Mouse (Mus musculus) heart, embryonic 16.5 days (tissue): ENCODE data around the gene Acta1. TPM values are rescaled to one million over a fixed set of nuclear protein-coding genes. Genes with fewer than 3 reads are reported as not detected.

Experiments used
- ATAC-seq: fragments of 200-750 bp; cut with Nextera tagmentation; replicated peaks from 2 replicates; pipeline ENCODE4 v1.8.0; 2017; ENCODE audit warnings: moderate number of reproducible peaks; ENCODE audit not compliant: insufficient read depth, low FRiP score; ENCODE audit errors: extremely low read depth
- H3K27ac ChIP-seq: fragments of 300-500 bp; sonication (generic); 2 replicates; pipeline ENCODE4 v1.5.1; 2014; ENCODE audit warnings: mild to moderate bottlenecking, low read length, control low read depth, moderate library complexity
- H3K27me3 ChIP-seq: fragments of 300-500 bp; sonication (generic); 2 replicates; pipeline ENCODE4 v1.6.1; 2014; ENCODE audit warnings: low read length, mixed read lengths; ENCODE audit not compliant: control insufficient read depth, insufficient read depth
- H3K36me3 ChIP-seq: fragments of 300-500 bp; sonication (generic); 2 replicates; pipeline ENCODE4 v1.6.1; 2014; ENCODE audit not compliant: control insufficient read depth, insufficient read depth
- H3K4me1 ChIP-seq: fragments of 300-500 bp; sonication (generic); 2 replicates; pipeline ENCODE4 v1.6.1; 2014; ENCODE audit warnings: low read length, mixed read lengths; ENCODE audit not compliant: control insufficient read depth, insufficient read depth
- H3K4me2 ChIP-seq: fragments of 300-500 bp; sonication (generic); 2 replicates; pipeline ENCODE4 v1.6.1; 2014; ENCODE audit warnings: low read depth, mild to moderate bottlenecking, control low read depth, low read length
- H3K4me3 ChIP-seq: fragments of 300-500 bp; sonication (generic); 2 replicates; pipeline ENCODE4 v1.5.1; 2014; ENCODE audit warnings: mild to moderate bottlenecking, control low read depth, low read length
- H3K9ac ChIP-seq: fragments of 300-500 bp; sonication (generic); 2 replicates; pipeline ENCODE4 v1.6.1; 2014; ENCODE audit warnings: low read length, control low read depth
- H3K9me3 ChIP-seq: fragments of 300-500 bp; sonication (generic); replicated peaks from 2 replicates; pipeline ENCODE4 v1.6.1; 2016; ENCODE audit warnings: low read length; ENCODE audit not compliant: control insufficient read depth
- WGBS: fragments of 180-500 bp; shearing (Covaris S2); extraction: QIAGEN DNeasy Blood & Tissue Kit; methylation state at CpG from one replicate; pipeline ENCODE4 v1.1.7; 2014; 5-methylcytosine and 5-hydroxymethylcytosine counted together
- polyA plus RNA-seq: library from polyadenylated mRNA; unstranded; fragments of >200 nt; fragmentation: Nextera tagmentation; extraction: Ambion mirVana; gene quantifications from 2 replicates; pipeline ENCODE4 v1.2.1, GENCODE M21; 2015

The Acta1 gene
- polyA plus RNA-seq, 1 experiment from 2014 or later = 247 TPM

- Histone ChIP-seq H3K4me2 (no peak overlapping the region), H3K4me3 (no peak overlapping the region), H3K27ac (no peak overlapping the region), H3K9me3 (no peaks in the 10 kb centered on the region), H3K4me1 (no peaks in the 10 kb centered on the region), H3K27me3 (peaks cover 24% of the 10 kb centered on the region), H3K36me3 (peaks cover 15% of the 10 kb centered on the region), H3K9ac (no peak overlapping the region)
- ATAC-seq = no peak
- WGBS = 82% methylated on average over 5 of the region's 5 CpGs
These were observed 4.0 kb upstream of the Acta1 start for GRCm38 (mm10) chr8:123898576-123898975.

- Histone ChIP-seq H3K9ac (no peak overlapping the region), H3K9me3 (no peaks in the 10 kb centered on the region), H3K4me2 (no peak overlapping the region), H3K4me1 (no peaks in the 10 kb centered on the region), H3K4me3 (no peak overlapping the region), H3K27me3 (peaks cover 42% of the 10 kb centered on the region), H3K36me3 (peaks cover 4% of the 10 kb centered on the region), H3K27ac (no peak overlapping the region)
- WGBS = 54% methylated on average over 10 of the region's 10 CpGs
- ATAC-seq = no peak
These were observed 2.2 kb upstream of the Acta1 start for GRCm38 (mm10) chr8:123896774-123897173.

DNA sequence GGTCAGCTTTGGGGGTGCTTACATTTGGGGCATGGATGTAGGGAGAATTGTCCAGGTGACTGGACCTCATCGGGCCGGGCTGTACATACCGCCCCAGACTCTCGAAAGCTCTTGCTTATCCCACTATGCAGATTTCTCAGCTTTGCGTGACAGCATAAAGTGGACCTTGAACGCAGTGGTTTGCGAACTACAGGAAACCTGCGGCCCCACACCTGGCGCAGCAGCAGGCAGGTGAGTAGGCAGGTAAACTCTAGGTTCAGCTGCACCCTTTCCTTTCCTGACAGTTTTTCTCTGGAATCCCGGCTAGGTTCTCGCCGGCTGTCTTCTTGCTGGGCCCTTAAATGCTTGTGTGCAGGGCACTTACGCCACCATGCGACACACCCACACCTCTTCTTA, 1.8 kb upstream of the Acta1 start:
- Histone ChIP-seq H3K36me3 (peaks cover 3% of the 10 kb centered on the region; the same call in 1 of the 2 replicates), H3K4me2 (no peak overlapping the region), H3K4me1 (no peaks in the 10 kb centered on the region), H3K27ac (no peak overlapping the region), H3K9ac (no peak overlapping the region), H3K4me3 (no peak overlapping the region), H3K27me3 (peaks cover 45% of the 10 kb centered on the region), H3K9me3 (no peaks in the 10 kb centered on the region)
- no peak for ATAC-seq
- 56% methylated on average over 14 of the region's 14 CpGs for WGBS

DNA sequence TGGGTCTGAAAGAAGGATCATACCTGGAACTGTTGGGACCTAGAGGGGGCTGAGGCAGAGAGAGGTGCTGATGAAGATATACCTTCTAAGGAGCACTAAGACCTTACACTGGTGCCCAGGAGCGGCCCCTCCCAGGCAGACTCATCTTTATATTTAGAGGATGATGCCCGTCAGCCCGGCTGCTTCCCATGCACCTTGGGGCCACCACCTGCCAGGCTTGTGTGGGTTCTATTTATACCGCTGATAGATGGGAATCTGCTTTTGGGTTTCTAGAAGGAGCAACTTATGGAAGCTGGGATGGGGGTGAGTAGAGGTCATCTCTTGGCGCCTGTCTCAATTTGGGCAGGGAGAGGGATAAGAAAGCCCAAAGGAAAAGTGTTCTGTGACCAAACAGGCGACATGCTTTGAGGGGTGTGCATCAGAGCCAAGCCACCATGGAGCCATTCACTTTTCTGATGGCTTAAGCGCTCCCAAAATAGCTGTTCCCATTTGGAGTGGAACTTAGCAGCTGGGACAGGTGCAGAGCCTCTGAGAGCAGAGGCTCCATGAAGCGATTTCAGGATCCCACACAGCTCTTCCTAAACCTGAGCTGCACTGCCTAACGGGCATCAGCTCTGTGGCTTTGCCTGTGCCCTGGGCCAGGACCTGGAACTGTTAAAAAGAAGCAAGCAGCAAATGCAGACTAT, 1.3 kb upstream of the Acta1 start:
- Histone ChIP-seq H3K9ac (no peak overlapping the region), H3K4me2 (no peak overlapping the region), H3K9me3 (no peaks in the 10 kb centered on the region), H3K27me3 (peaks cover 49% of the 10 kb centered on the region), H3K4me3 (no peak overlapping the region), H3K27ac (no peak overlapping the region), H3K36me3 (peaks cover 1% of the 10 kb centered on the region; the same call in 1 of the 2 replicates), H3K4me1 (no peaks in the 10 kb centered on the region)
- 56% methylated on average over 9 of the region's 9 CpGs for WGBS
- no peak for ATAC-seq

DNA sequence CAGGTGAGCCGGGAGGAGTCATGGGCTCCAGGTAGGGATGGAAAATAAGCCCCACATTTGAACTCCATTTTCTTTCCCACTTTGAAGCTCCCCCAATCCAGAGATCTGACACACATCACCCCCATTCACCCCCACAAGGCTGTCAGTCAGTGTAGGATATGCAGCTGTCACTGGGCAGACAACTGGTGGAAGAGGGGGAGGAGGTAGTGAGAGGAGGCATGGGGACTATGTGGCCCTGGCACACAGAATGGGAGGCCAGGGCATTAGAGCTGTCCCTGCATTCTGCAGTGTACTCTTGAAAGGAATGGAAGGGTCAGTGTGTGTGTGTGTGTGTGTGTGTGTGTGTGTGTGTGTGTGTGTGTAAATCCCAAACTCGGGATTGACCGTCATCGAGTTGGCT, 679 bp upstream of the Acta1 start:
- no peaks in the 10 kb centered on the region for H3K4me1 ChIP-seq
- WGBS = 66% methylated on average over 4 of the region's 4 CpGs
- H3K9me3 ChIP-seq = no peaks in the 10 kb centered on the region
- no peak overlapping the region for H3K4me2 ChIP-seq
- ATAC-seq = no peak
- H3K27ac ChIP-seq = no peak overlapping the region
- H3K4me3 ChIP-seq = no peak overlapping the region
- peaks cover 53% of the 10 kb centered on the region for H3K27me3 ChIP-seq
- H3K36me3 ChIP-seq = no peaks in the 10 kb centered on the region
- H3K9ac ChIP-seq = no peak overlapping the region

DNA sequence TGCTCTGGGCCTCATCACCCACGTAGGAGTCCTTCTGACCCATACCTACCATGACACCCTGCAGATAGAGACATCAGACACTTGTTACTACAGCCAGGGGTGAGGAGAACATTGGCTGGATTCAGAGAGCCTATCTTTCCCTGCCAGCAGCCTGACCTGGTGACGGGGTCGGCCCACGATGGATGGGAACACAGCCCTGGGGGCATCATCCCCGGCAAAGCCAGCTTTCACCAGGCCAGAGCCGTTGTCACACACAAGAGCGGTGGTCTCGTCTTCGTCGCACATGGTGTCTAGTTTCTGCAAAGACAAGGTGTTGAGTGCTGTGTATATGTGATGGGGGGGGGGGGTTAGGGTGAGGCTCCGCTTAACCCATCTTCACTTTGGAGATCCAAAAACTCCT, 1.1 kb downstream of the Acta1 start:
- Histone ChIP-seq H3K4me1 (no peaks in the 10 kb centered on the region), H3K4me3 (no peak overlapping the region), H3K9ac (no peak overlapping the region), H3K27me3 (peaks cover 53% of the 10 kb centered on the region), H3K36me3 (no peaks in the 10 kb centered on the region), H3K4me2 (no peak overlapping the region), H3K9me3 (no peaks in the 10 kb centered on the region), H3K27ac (no peak overlapping the region)
- WGBS = 57% methylated on average over 11 of the region's 11 CpGs
- ATAC-seq = no peak

GRCm38 (mm10) chr8:123892586-123893155, 1.9 kb downstream of the Acta1 start:
- Histone ChIP-seq H3K4me1 (no peaks in the 10 kb centered on the region), H3K36me3 (no peaks in the 10 kb centered on the region), H3K9me3 (no peaks in the 10 kb centered on the region), H3K4me3 (no peak overlapping the region), H3K9ac (no peak overlapping the region), H3K27ac (no peak overlapping the region), H3K27me3 (peaks cover 53% of the 10 kb centered on the region), H3K4me2 (no peak overlapping the region)
- 14% methylated on average over 30 of the region's 30 CpGs for WGBS
- ATAC-seq = no peak

DNA sequence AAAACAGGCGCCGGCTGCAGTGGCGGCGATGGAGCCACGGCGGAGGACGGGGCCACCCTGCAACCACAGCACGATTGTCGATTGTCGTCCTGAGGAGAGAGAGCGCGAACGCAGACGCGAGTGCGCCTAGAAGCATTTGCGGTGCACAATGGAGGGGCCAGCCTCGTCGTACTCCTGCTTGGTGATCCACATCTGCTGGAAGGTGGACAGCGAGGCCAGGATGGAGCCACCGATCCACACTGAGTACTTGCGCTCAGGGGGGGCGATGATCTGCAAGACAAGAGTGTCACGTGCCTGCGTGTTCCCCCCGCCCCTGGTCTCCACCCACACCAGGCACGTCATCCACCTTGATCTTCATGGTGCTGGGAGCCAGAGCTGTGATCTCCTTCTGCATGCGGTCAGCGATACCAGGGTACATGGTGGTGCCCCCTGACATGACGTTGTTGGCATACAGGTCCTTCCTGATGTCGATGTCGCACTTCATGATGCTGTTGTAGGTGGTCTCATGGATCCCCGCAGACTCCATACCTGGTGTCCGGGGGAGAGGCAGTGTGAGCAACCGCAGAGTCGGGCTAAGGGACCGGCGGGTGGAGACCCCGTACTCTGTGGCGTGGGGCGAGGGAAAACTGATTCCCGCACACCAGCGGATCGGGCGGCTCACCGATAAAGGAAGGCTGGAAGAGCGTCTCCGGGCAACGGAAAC, 2.5 kb downstream of the Acta1 start:
- no peak for ATAC-seq
- Histone ChIP-seq H3K4me3 (0 out of 2 replicates have a peak overlapping the region, but pooled peaks have one; percentile 1), H3K36me3 (no peaks in the 10 kb centered on the region), H3K4me2 (peak overlapping the region; percentile 27), H3K9ac (no peak overlapping the region), H3K4me1 (no peaks in the 10 kb centered on the region), H3K9me3 (no peaks in the 10 kb centered on the region), H3K27me3 (peaks cover 53% of the 10 kb centered on the region), H3K27ac (no peak overlapping the region)
- 7% methylated on average over 49 of the region's 49 CpGs for WGBS

- H3K27me3 ChIP-seq = peaks cover 52% of the 10 kb centered on the region
These were observed 3.3 kb downstream of the Acta1 start for GRCm38 (mm10) chr8:123891271-123891670.

More at GRCm38 (mm10) chr8:123891271-123891670, 3.3 kb downstream of the Acta1 start:
- Histone ChIP-seq H3K4me2 (no peak overlapping the region), H3K9ac (no peak overlapping the region), H3K4me3 (no peak overlapping the region), H3K36me3 (no peaks in the 10 kb centered on the region), H3K4me1 (no peaks in the 10 kb centered on the region), H3K9me3 (no peaks in the 10 kb centered on the region), H3K27ac (no peak overlapping the region)
- WGBS = 2% methylated on average over 11 of the region's 11 CpGs
- no peak; the same call in 1 of the 2 replicates for ATAC-seq
